Mouse (Mus musculus) myocyte (in vitro differentiated cells): ENCODE measurements at regions not wholly inside any gene's neighbourhood (a gene's known extent, or its start where the extent isn't known, plus 50 kb on each side); places are given as distances from the start of the nearest gene placed in this dataset.

Source experiments
- H3K27me3 ChIP-seq: one replicate; pipeline ENCODE4 v1.6.1; 2011; ENCODE audit not compliant: control insufficient read depth, insufficient read depth, insufficient read length
- H3K36me3 ChIP-seq: one replicate; pipeline ENCODE4 v1.6.1; 2011; ENCODE audit not compliant: control insufficient read depth, insufficient read depth
- H3K4me2 ChIP-seq: one replicate; pipeline ENCODE4 v1.6.1; 2011; ENCODE audit warnings: low read depth, control low read depth
- H3K4me3 ChIP-seq: one replicate; pipeline ENCODE4 v1.5.1; 2011; ENCODE audit warnings: mild to moderate bottlenecking, control low read depth, moderate library complexity
- H3K79me2 ChIP-seq: one replicate; pipeline ENCODE4 v1.6.1; 2011; ENCODE audit not compliant: control insufficient read depth, insufficient read depth
- H3ac ChIP-seq: one replicate; pipeline ENCODE4 v1.6.1; 2011; ENCODE audit not compliant: control insufficient read depth, insufficient read length
- CEBPB ChIP-seq: IDR thresholded peaks from 2 replicates; pipeline ENCODE4 v1.6.1; 2011; ENCODE audit warnings: mild to moderate bottlenecking, moderate library complexity; ENCODE audit not compliant: poor library complexity, insufficient read depth, severe bottlenecking
- E2F4 ChIP-seq: IDR thresholded peaks from one replicate; pipeline ENCODE4 v1.6.1; 2011; ENCODE audit warnings: mild to moderate bottlenecking, control low read depth, moderate library complexity; ENCODE audit not compliant: insufficient read depth
- MAX ChIP-seq: IDR thresholded peaks from one replicate; pipeline ENCODE4 v1.6.1; 2011; ENCODE audit warnings: low read depth, mild to moderate bottlenecking, control low read depth
- MYOD1 ChIP-seq, 3 experiments: IDR thresholded peaks; one replicate each; pipeline ENCODE4 v1.6.1; 2011; ENCODE audit warnings: control low read depth in 2 of 3, low read depth in 2 of 3, mild to moderate bottlenecking in 2 of 3, moderate library complexity in 1 of 3; ENCODE audit not compliant: insufficient read length in 2 of 3, control insufficient read depth in 1 of 3
- MYOG ChIP-seq, 3 experiments: IDR thresholded peaks; one replicate each; pipeline ENCODE4 v1.6.1; 2011; ENCODE audit warnings: control low read depth in 2 of 3, low read depth in 2 of 3, mild to moderate bottlenecking in 2 of 3; ENCODE audit not compliant: insufficient read length in 2 of 3, control insufficient read depth in 1 of 3, insufficient read depth in 1 of 3
- POLR2A ChIP-seq: IDR thresholded peaks from one replicate; pipeline ENCODE4 v1.6.1; 2011; ENCODE audit warnings: low read depth, mild to moderate bottlenecking, control low read depth, moderate library complexity; ENCODE audit not compliant: insufficient read length
- POLR2AphosphoS2 ChIP-seq: IDR thresholded peaks from one replicate; pipeline ENCODE4 v1.6.1; 2011; ENCODE audit warnings: low read depth, control low read depth; ENCODE audit not compliant: insufficient read length
- REST ChIP-seq: IDR thresholded peaks from one replicate; pipeline ENCODE4 v1.6.1; 2011; ENCODE audit warnings: mild to moderate bottlenecking, control low read depth, moderate library complexity; ENCODE audit not compliant: insufficient read depth, insufficient read length
- SRF ChIP-seq: IDR thresholded peaks from one replicate; pipeline ENCODE4 v1.6.1; 2011; ENCODE audit warnings: low read depth; ENCODE audit not compliant: control insufficient read depth, insufficient read length
- TCF12 ChIP-seq: IDR thresholded peaks from one replicate; pipeline ENCODE4 v1.6.1; 2011; ENCODE audit warnings: mild to moderate bottlenecking, control low read depth; ENCODE audit not compliant: poor library complexity, insufficient read depth, severe bottlenecking
- TCF3 ChIP-seq: IDR thresholded peaks from one replicate; pipeline ENCODE4 v1.6.1; 2011; ENCODE audit warnings: low read depth, control low read depth; ENCODE audit not compliant: insufficient read length
- USF1 ChIP-seq: IDR thresholded peaks from one replicate; pipeline ENCODE4 v1.6.1; 2011; ENCODE audit warnings: low read depth, mild to moderate bottlenecking, control low read depth, moderate library complexity

DNA sequence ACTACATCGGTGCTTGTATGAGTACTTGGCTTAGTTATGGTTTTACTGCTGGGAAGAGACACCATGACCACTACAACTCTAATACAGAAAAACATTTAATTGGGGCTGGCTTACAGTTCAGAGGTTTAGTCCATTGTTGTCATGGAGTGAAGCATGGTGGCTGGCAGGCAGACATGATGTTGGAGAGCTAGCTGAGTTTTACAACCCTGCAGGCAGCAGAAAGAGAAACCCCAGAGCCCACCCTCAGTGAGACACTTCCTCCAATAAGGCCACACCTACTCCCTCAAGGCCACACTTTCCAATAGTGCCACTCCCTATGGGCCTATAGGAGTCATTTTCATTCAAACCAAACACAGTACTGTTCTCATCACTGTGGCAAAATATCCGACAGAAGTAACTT is 232.5 kb downstream of the Cd47 start:
- no peaks in the 10 kb centered on the region for H3K79me2 ChIP-seq
- H3ac ChIP-seq = no peak overlapping the region
- TF ChIP-seq POLR2A (no peak), SRF (no peak)
- H3K4me3 ChIP-seq = no peak overlapping the region
- H3K36me3 ChIP-seq = no peaks in the 10 kb centered on the region
- no peaks in the 10 kb centered on the region for H3K27me3 ChIP-seq
- no peak overlapping the region for H3K4me2 ChIP-seq

DNA sequence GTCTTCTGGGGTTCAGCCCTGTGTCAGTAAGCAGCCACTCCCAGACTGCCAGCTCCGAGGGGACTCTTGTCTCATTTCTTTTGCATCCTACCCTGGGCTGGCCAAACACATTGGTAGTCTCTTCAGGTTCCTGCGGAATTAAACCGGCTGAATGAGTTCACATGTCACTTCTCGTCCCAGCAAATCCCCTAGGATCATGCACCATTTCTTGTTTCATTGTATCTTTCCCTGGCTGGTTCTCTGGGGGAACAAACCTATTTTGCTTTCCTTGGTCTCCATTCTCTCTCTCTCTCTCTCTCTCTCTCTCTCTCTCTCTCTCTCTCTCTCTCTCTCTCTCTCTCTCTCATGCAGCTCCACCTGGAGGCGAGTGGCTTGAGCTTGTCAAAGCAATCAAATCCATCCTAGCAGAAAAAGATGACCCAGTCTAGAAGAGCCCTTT is 236.0 kb downstream of the Cd47 start:
- H3K27me3 ChIP-seq = no peaks in the 10 kb centered on the region
- H3K4me3 ChIP-seq = no peak overlapping the region
- H3ac ChIP-seq = no peak overlapping the region
- no peak overlapping the region for H3K4me2 ChIP-seq
- no peaks in the 10 kb centered on the region for H3K36me3 ChIP-seq
- no peak for TF ChIP-seq SRF
- TF ChIP-seq POLR2AphosphoS2 = no peak
- no peak for TF ChIP-seq E2F4
- no peak for TF ChIP-seq MYOD1 (IDR thresholded peaks at IDR 0.05; ENCODE audit: control insufficient read depth in 1 of 3, insufficient read length in 2 of 3, low read depth in 2 of 3)
- TF ChIP-seq POLR2A = no peak
- no peak for TF ChIP-seq CEBPB
- no peak for TF ChIP-seq MYOG (IDR thresholded peaks at IDR 0.05; ENCODE audit: control insufficient read depth in 1 of 3, insufficient read depth in 1 of 3, insufficient read length in 2 of 3, low read depth in 2 of 3)
- no peak for TF ChIP-seq REST
- TF ChIP-seq TCF12 = no peak
- H3K79me2 ChIP-seq = no peaks in the 10 kb centered on the region

DNA sequence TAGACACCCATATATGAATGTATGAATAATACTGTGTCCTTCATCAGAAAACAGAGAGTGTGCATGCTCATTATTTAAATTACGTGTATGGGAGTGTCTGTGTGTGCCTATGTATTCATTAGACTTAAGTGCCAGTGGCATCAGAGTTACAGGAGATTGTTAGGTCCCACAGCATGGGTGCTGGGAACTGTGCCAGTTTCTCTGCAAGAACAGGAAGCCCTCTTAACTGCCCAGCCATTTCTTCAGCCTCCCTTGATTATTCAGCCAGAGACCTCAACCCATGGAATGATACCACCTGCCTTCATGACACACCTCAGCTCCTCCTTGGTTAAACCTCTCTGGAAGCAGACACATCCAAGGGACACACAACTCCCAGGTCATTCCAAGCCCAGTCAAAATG is 243.8 kb downstream of the Cd47 start:
- TF ChIP-seq MAX (no peak), POLR2A (no peak), TCF12 (no peak), CEBPB (no peak), E2F4 (no peak)
- Histone ChIP-seq H3K4me2 (no peak overlapping the region), H3ac (no peak overlapping the region), H3K36me3 (no peaks in the 10 kb centered on the region), H3K27me3 (no peaks in the 10 kb centered on the region), H3K4me3 (no peak overlapping the region), H3K79me2 (no peaks in the 10 kb centered on the region)

DNA sequence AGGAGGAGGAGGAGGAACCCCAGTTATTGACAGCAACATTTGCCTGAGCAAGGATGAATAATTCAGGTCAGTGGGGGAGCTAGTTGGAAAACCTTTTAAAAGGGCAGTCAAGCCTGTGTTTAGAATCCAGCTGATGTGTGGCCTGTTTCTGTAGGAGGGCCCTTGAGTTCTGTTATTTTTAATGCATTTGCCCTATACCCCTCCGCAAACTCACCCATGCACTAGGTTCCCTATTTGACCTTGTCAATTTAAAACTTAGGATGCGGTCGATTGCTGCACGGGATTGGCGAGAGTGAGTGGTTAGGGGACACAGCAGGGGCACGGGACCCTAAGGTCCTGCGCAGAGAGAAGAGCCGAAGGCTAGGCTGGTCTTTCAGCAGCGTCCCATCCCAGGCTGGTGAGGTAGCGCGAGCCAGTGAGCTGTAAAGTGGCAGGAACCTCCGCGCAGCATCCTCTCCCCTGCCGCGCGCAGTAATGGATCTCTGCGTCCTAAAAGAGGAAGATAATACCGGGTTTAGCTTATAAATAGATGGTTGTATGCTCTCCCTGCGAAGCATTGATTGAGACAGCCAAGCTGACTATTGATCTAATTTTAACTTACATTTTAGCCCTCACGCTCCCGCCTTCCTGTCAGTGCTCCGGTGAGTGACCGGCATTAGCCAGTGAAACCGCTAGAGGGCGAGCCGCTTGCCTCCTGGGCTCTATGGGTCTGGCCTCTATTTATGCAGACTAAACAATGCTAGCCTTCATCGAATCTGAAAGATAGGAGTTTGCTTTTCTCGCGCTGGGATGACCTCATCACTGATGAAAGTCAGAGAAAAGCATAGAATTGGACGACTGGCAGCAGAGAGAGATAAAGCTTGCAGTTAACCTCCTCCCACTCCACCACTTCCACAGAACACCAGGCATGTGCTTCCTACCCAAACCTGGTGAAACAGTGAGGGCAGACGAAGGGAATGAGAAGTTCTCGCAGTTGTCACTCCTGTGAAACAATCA is 245.5 kb downstream of the Cd47 start:
- no peak overlapping the region for H3ac ChIP-seq
- no peaks in the 10 kb centered on the region for H3K36me3 ChIP-seq
- no peak for TF ChIP-seq MAX
- TF ChIP-seq CEBPB = no peak; the same call in 1 of the 2 replicates
- no peak for TF ChIP-seq POLR2A
- no peak for TF ChIP-seq MYOD1 (IDR thresholded peaks at IDR 0.05; ENCODE audit: control insufficient read depth in 1 of 3, insufficient read length in 2 of 3, low read depth in 2 of 3)
- TF ChIP-seq REST = no peak
- TF ChIP-seq TCF3 = no peak
- no peak for TF ChIP-seq USF1
- TF ChIP-seq POLR2AphosphoS2 = no peak
- TF ChIP-seq TCF12 = no peak
- TF ChIP-seq SRF = no peak
- TF ChIP-seq MYOG (IDR thresholded peaks at IDR 0.05; ENCODE audit: control insufficient read depth in 1 of 3, insufficient read depth in 1 of 3, insufficient read length in 2 of 3, low read depth in 2 of 3) = no peak
- no peak for TF ChIP-seq E2F4
- H3K4me3 ChIP-seq = no peak overlapping the region
- H3K79me2 ChIP-seq = no peaks in the 10 kb centered on the region
- no peaks in the 10 kb centered on the region for H3K27me3 ChIP-seq
- H3K4me2 ChIP-seq = no peak overlapping the region

DNA sequence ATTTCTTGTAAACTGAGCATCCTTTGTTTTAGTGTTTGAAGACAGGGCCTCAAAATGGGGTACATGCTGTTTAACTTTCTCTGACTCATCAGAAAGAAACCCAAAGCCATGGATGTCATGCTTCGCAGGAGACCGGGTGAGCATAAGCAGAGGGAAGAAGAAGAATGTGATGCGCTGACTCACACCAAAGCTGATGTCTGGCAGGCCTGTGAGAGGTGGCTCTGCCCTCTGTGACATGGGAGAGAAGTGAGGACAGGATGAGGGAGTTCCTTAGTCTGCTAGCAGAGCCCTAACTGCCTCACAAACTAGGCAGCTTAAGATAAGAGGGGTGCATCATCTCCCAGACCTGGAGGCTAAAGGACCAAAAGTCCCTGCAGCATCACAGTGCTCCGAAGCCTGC is 263.2 kb downstream of the Cd47 start:
- no peak for TF ChIP-seq REST
- TF ChIP-seq CEBPB = no peak
- TF ChIP-seq MYOG (IDR thresholded peaks at IDR 0.05; ENCODE audit: control insufficient read depth in 1 of 3, insufficient read depth in 1 of 3, insufficient read length in 2 of 3, low read depth in 2 of 3) = no peak
- TF ChIP-seq USF1 = no peak
- TF ChIP-seq MYOD1 (IDR thresholded peaks at IDR 0.05; ENCODE audit: control insufficient read depth in 1 of 3, insufficient read length in 2 of 3, low read depth in 2 of 3) = no peak
- TF ChIP-seq POLR2AphosphoS2 = no peak
- no peak for TF ChIP-seq TCF12
- TF ChIP-seq E2F4 = no peak
- TF ChIP-seq MAX = no peak
- no peak for TF ChIP-seq POLR2A
- no peak for TF ChIP-seq SRF
- no peak overlapping the region for H3K4me3 ChIP-seq
- H3K79me2 ChIP-seq = no peaks in the 10 kb centered on the region
- H3K4me2 ChIP-seq = no peak overlapping the region
- no peaks in the 10 kb centered on the region for H3K27me3 ChIP-seq
- H3ac ChIP-seq = no peak overlapping the region
- H3K36me3 ChIP-seq = no peaks in the 10 kb centered on the region
